Mouse (Mus musculus) right cerebral cortex, adult 18-20 months (tissue): ENCODE measurements around the gene Eaf2.
A peak's percentile ranks its signal among the peaks of the same experiment; 100 is the strongest.
"Not testable (repeated sequence)": the region's sequence is repeated elsewhere in the genome, so short reads cannot be mapped to it uniquely, and the experiment has no call there.

Experiments
- DNase-seq: peaks from one replicate; pipeline ENCODE4 v3.0.0; 2022; ENCODE audit warnings: mixed read lengths

Eaf2 gene

GRCm38 (mm10) chr16:36874583-36875275, at the start of gene Eaf2, which contains the start of gene Golgb1:
Eaf2 (minus strand) TSS chr16:36875003.
Golgb1 (plus strand) TSS chr16:36875140.
- DNase-seq, result peak; percentile 99

DNA sequence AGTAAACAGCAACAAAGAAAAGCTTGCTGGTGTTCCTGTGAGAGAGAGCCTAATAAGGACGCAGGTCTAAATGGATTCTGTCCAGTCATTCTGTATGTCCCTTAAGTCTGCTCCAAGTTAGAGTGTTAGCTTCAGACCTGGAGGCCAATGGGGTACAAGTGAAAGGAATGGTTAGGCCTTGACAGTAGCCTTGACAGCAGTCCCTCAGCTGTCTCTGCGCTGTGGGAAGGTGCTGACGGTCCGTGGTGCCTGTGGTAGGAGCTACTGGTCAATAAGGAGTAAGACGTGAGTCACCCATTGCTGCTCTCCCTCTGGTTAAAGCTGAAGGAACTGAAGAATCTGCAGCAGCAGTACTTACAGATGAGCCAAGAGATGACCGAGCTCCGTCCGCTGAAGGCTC, 49.5 kb upstream of the Eaf2 start:
- no peak for DNase-seq

DNA sequence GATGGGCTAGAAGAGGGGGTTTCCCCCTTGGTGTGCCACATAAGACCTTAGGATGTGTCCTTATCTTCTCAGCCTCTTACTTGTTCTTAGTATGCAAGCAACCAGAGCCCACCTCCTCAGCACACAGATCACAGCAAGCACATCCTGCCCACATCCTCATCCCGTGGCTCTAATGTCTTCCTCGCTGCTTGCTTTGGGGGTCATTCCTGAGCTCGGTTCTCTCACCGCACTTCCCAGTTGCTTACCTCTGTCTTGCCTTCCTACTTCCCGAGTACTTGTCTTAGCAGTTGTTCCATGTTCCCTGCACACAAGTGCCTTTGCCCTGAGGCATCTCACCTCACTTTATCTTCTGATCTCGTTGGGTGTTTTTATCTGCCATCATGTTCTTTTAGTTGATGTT, 47.2 kb upstream of the Eaf2 start:
- DNase-seq, result no peak

- DNase-seq, result no peak
Observed at GRCm38 (mm10) chr16:36921067-36921613, 46.3 kb upstream of the Eaf2 start.

- no peak for DNase-seq
Observed at GRCm38 (mm10) chr16:36920410-36920809, 45.6 kb upstream of the Eaf2 start.

GRCm38 (mm10) chr16:36918505-36918904, 43.7 kb upstream of the Eaf2 start:
- DNase-seq, result no peak

- no peak for DNase-seq
Observed at GRCm38 (mm10) chr16:36914195-36914594, 39.4 kb upstream of the Eaf2 start.

- DNase-seq, result no peak
Observed at GRCm38 (mm10) chr16:36912311-36912710, 37.5 kb upstream of the Eaf2 start.

GRCm38 (mm10) chr16:36911909-36912308, 37.1 kb upstream of the Eaf2 start:
- no peak for DNase-seq

GRCm38 (mm10) chr16:36903156-36903555, 28.4 kb upstream of the Eaf2 start:
- no peak for DNase-seq

DNA sequence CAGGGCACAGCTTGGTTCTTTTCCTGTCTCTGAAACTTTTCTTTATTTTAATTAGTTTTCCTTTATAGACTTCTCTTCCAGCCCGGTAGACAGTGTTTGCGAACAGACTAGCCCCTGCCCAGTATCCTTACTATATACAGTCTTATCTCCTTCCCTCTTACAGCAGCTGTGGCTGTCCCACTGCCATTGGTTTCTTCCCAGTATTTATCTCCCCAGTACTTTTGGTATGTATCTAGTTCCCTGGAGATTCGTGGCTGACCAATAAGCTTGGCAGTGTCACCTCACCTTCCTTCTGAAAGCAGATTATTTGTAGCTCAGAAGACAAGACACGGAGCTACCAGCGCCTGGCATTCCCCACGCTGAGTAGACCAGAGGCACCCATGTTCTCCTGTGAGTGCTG, 21.9 kb upstream of the Eaf2 start:
- no peak for DNase-seq

- DNase-seq, result no peak
Observed at GRCm38 (mm10) chr16:36893317-36893716, 18.5 kb upstream of the Eaf2 start.

- no peak for DNase-seq
Observed at GRCm38 (mm10) chr16:36891415-36891814, 16.6 kb upstream of the Eaf2 start.

DNA sequence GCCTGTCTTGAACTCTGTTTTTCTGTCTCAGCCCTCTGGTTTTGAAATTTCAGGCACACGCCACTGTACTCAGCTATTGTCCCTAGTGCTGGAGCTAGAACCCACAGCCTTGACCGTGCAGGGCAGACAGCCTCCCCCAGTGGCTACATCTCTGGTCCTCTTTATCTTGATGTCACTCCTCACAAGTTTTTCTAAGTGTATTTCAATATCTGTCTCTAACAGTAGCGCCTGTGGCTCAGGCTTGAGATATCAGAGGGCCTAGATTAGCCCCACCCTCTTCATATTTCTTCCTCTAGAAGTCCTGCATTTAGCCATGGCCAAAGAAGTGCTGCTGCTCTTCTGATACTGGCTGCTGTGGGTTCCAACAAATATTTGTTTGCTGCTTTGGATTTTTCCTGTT, 15.8 kb upstream of the Eaf2 start:
- no peak for DNase-seq

DNA sequence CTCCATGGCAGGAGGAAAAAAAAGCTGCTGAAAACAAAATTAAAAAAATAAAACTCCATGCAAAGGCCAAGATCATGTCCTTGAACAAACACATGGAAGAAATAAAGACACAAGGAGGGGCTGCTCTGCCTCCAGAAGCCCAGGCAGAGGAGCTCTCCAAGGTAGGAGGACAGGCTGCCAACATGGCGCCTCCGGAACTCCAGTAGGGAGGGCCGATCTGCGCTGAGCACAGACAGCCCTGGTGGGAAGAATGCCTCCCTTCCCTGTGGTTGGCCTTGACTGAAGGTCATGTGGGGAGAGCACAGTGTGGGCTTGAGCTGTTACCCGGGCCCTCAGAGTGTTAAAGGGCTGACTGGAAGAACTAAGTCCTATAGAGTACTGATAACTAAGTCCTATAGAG, 12.7 kb upstream of the Eaf2 start:
- no peak for DNase-seq

DNA sequence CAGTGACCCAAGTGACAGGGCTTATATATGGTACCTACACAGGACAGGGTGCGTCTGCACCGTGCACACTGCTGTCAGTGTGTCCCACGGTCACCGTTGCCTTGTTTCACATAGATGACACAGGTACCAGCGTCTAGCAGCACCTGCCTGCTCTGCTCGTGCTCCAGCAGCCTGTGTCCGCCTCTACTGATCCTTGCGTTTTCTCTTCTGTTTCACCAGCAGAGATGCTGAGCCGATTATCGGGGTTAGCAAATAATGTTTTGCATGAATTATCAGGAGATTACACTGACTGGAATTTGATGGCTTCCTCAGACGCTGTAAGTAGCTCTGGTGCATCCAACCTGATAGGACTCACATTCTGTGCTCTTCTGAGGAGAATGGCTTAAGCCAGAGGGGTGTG, 11.1 kb upstream of the Eaf2 start:
- DNase-seq, result no peak

DNA sequence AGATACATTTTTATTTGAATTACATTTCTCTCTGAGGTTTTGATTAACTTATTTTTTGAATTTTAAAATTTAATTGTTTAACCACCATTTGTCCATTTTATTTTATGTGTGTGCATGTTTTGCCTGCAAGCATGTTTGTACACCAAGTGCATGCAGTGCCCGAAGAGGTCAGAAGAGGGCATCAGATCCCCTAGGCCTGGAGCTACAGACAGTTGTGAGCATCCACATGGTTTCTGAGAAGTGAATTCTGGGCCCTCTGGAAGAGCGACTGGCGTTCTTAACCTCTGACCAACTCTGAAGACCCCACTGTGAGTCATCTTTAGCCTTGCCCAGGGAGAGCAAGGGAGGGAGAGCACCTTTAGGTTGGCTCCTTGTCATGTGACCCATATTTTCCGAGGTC, 10.1 kb upstream of the Eaf2 start:
- DNase-seq, result no peak

DNA sequence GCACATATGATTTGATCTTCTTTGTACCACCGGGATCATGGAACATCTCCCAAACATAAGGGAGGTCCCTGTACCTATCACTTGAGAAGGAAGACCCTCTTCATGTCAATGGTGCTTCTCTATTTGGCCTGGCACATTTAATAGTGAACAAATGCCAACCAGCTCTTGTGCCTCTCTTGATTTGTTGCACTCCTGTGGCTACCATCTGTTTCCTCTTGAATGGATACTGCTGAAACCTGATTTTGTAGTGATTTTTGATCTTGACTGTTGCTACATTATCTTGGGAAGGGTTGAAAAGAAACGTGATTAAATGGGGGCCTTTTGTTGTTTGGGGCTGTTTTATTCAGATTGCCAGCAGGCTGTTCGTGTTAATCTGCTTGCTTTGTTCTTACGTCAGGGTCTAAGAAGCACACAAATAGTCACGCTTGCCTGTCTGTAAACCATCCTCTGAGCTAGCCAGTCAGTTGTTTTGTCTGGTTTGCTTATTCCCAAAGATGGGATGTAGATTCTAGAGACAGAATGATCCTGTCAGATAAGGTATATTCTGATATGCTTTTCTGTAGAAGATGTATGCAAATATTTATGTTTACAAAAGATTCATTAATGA, 8.0 kb upstream of the Eaf2 start:
- DNase-seq, result no peak

DNA sequence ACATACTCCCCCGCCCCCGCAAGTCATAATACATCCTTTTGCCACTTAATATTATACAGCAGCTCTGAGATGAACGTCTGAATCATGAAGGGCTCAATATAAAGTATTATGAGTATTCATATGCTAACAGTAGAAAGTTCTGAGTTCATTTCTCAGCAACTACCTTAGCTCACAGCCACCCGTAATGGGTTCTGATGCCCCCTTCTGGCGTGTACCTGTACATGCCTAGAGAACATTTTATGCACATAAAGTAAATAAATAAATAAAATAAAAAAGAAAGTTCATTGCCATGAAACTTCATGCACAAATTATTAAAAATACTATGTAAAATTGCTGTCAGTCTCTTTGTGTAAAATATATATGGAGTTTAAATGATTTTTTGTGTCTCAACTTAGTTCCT, 2.5 kb upstream of the Eaf2 start:
- no peak for DNase-seq

- DNase-seq, result peak; percentile 46
Observed at GRCm38 (mm10) chr16:36875276-36875851, 561 bp upstream of the Eaf2 start.

GRCm38 (mm10) chr16:36869442-36869841, 5.4 kb downstream of the Eaf2 start:
- DNase-seq, result no peak

DNA sequence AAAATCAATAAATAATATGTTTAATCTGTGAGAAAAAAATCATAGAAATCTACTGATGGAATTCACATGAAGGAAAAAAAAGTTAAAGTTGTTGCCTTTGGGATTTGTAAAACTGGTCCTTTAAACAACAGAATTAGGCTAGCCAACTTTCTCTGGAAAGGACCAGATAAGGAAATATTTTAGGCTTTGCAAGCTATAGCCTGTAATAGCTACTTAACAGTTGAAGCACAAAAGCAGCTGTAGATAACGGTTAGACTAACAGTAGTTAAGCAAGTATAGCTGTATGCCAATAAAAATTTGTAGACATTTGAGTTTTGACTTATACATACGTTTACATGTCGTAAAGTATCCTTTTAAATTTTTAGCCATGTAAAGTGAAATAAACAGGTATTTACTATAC, 11.2 kb downstream of the Eaf2 start:
- no peak for DNase-seq

GRCm38 (mm10) chr16:36851202-36851601, 23.6 kb downstream of the Eaf2 start:
- DNase-seq, result no peak

- not testable (repeated sequence) for DNase-seq
Observed at GRCm38 (mm10) chr16:36846894-36847293, 27.9 kb downstream of the Eaf2 start.
